Mouse (Mus musculus) kidney, embryonic 16.5 days (tissue): ENCODE results near the gene Pbx1. TPM values are rescaled to one million over a fixed set of nuclear protein-coding genes. Genes with fewer than 3 reads are reported as not detected.

Experiments
- ATAC-seq: fragments of 200-750 bp; cut with Nextera tagmentation; 2 replicates; pipeline ENCODE4 v1.8.0; 2017; ENCODE audit warnings: moderate TSS enrichment; ENCODE audit not compliant: low FRiP score, low TSS enrichment
- H3K27ac ChIP-seq: fragments of 300-500 bp; sonication (generic); 2 replicates; pipeline ENCODE4 v1.5.1; 2014; ENCODE audit warnings: low read length
- H3K27me3 ChIP-seq: fragments of 300-500 bp; sonication (generic); 2 replicates; pipeline ENCODE4 v1.6.1; 2014; ENCODE audit warnings: low read length, control low read depth, mixed read lengths; ENCODE audit not compliant: insufficient read depth
- H3K36me3 ChIP-seq: fragments of 300-500 bp; sonication (generic); 2 replicates; pipeline ENCODE4 v1.6.1; 2014; ENCODE audit warnings: low read length, control low read depth, mixed read lengths; ENCODE audit not compliant: insufficient read depth
- H3K4me1 ChIP-seq: fragments of 300-500 bp; sonication (generic); 2 replicates; pipeline ENCODE4 v1.6.1; 2014; ENCODE audit warnings: low read length, control low read depth, mixed read lengths; ENCODE audit not compliant: insufficient read depth
- H3K4me2 ChIP-seq: fragments of 300-500 bp; sonication (generic); replicated peaks from 2 replicates; pipeline ENCODE4 v1.6.1; 2014; ENCODE audit warnings: low read depth, low read length
- H3K4me3 ChIP-seq: fragments of 300-500 bp; sonication (generic); 2 replicates; pipeline ENCODE4 v1.5.1; 2014; ENCODE audit warnings: mild to moderate bottlenecking, low read length
- H3K9ac ChIP-seq: fragments of 300-500 bp; sonication (generic); replicated peaks from 2 replicates; pipeline ENCODE4 v1.6.1; 2014; ENCODE audit warnings: low read length
- H3K9me3 ChIP-seq: fragments of 300-500 bp; sonication (generic); 2 replicates; pipeline ENCODE4 v1.6.1; 2016; ENCODE audit warnings: low read length, control low read depth
- WGBS: fragments of 180-500 bp; shearing (Covaris S2); extraction: QIAGEN DNeasy Blood & Tissue Kit; methylation state at CpG from one replicate; pipeline ENCODE4 v1.1.7; 2014; 5-methylcytosine and 5-hydroxymethylcytosine counted together
- polyA plus RNA-seq: library from polyadenylated mRNA; unstranded; fragments of >200 nt; fragmentation: Nextera tagmentation; extraction: Ambion mirVana; gene quantifications from 2 replicates; pipeline ENCODE4 v1.2.1, GENCODE M21; 2015

The Pbx1 gene
- polyA plus RNA-seq, 1 experiment from 2014 or later, result 67.3 TPM

- Histone ChIP-seq H3K4me1 (peaks cover 69% of the 10 kb centered on the region), H3K27ac (peak overlapping the region; percentile 52), H3K9ac (no peak overlapping the region), H3K4me3 (no peak overlapping the region), H3K9me3 (no peaks in the 10 kb centered on the region), H3K36me3 (no peaks in the 10 kb centered on the region), H3K4me2 (no peak overlapping the region), H3K27me3 (no peaks in the 10 kb centered on the region)
- no peak for ATAC-seq
- 21% methylated on average over 1 of the region's 1 CpGs for WGBS
These were observed 201.2 kb downstream of the Pbx1 start for GRCm38 (mm10) chr1:168230858-168231257.

GRCm38 (mm10) chr1:168230134-168230533, 201.9 kb downstream of the Pbx1 start:
- Histone ChIP-seq H3K27ac (peak overlapping the region; percentile 47), H3K4me1 (peaks cover 76% of the 10 kb centered on the region)

GRCm38 (mm10) chr1:168228756-168229526, 203.1 kb downstream of the Pbx1 start:
- Histone ChIP-seq H3K4me2 (no peak overlapping the region), H3K9me3 (no peaks in the 10 kb centered on the region), H3K27me3 (no peaks in the 10 kb centered on the region), H3K4me3 (no peak overlapping the region), H3K9ac (no peak overlapping the region), H3K36me3 (no peaks in the 10 kb centered on the region), H3K27ac (no peak overlapping the region; the same call in 1 of the 2 replicates), H3K4me1 (peaks cover 83% of the 10 kb centered on the region)
- 47% methylated on average over 6 of the region's 6 CpGs for WGBS
- no peak for ATAC-seq

More at GRCm38 (mm10) chr1:168230134-168230533, 201.9 kb downstream of the Pbx1 start:
- ATAC-seq, result peak; percentile 60; the same call in 1 of the 2 replicates
- Histone ChIP-seq H3K9ac (no peak overlapping the region), H3K4me3 (no peak overlapping the region), H3K36me3 (no peaks in the 10 kb centered on the region), H3K27me3 (no peaks in the 10 kb centered on the region), H3K9me3 (no peaks in the 10 kb centered on the region), H3K4me2 (no peak overlapping the region)
- WGBS, result 18% methylated on average over 4 of the region's 4 CpGs

GRCm38 (mm10) chr1:168226150-168226549, 205.9 kb downstream of the Pbx1 start:
- WGBS, result 48% methylated on average over 6 of the region's 6 CpGs
- H3K4me2 ChIP-seq, result no peak overlapping the region
- no peaks in the 10 kb centered on the region for H3K9me3 ChIP-seq
- no peak overlapping the region for H3K4me3 ChIP-seq
- H3K4me1 ChIP-seq, result peaks cover 81% of the 10 kb centered on the region
- H3K36me3 ChIP-seq, result no peaks in the 10 kb centered on the region
- no peak overlapping the region for H3K27ac ChIP-seq
- no peak for ATAC-seq
- H3K9ac ChIP-seq, result no peak overlapping the region
- H3K27me3 ChIP-seq, result no peaks in the 10 kb centered on the region

GRCm38 (mm10) chr1:168225595-168226127, 206.4 kb downstream of the Pbx1 start:
- Histone ChIP-seq H3K9ac (no peak overlapping the region), H3K4me3 (no peak overlapping the region), H3K4me1 (peaks cover 80% of the 10 kb centered on the region), H3K36me3 (no peaks in the 10 kb centered on the region), H3K27ac (no peak overlapping the region), H3K4me2 (no peak overlapping the region), H3K9me3 (no peaks in the 10 kb centered on the region), H3K27me3 (no peaks in the 10 kb centered on the region)
- no peak for ATAC-seq
- 81% methylated on average over 7 of the region's 7 CpGs for WGBS

GRCm38 (mm10) chr1:168224218-168224617, 207.9 kb downstream of the Pbx1 start:
- Histone ChIP-seq H3K9ac (no peak overlapping the region), H3K4me2 (no peak overlapping the region), H3K36me3 (no peaks in the 10 kb centered on the region), H3K9me3 (no peaks in the 10 kb centered on the region), H3K4me1 (peaks cover 76% of the 10 kb centered on the region), H3K4me3 (no peak overlapping the region), H3K27ac (no peak overlapping the region), H3K27me3 (no peaks in the 10 kb centered on the region)
- no peak for ATAC-seq
- WGBS, result 49% methylated on average over 5 of the region's 5 CpGs

- no peak overlapping the region for H3K9ac ChIP-seq
- ATAC-seq, result no peak
- 89% methylated on average over 7 of the region's 7 CpGs for WGBS
These were observed 209.3 kb downstream of the Pbx1 start for GRCm38 (mm10) chr1:168222794-168223193.

GRCm38 (mm10) chr1:168221071-168221521, 211.0 kb downstream of the Pbx1 start:
- ATAC-seq, result no peak
- Histone ChIP-seq H3K9me3 (no peaks in the 10 kb centered on the region), H3K27me3 (no peaks in the 10 kb centered on the region), H3K36me3 (no peaks in the 10 kb centered on the region), H3K4me1 (peaks cover 58% of the 10 kb centered on the region), H3K9ac (no peak overlapping the region), H3K4me2 (no peak overlapping the region), H3K4me3 (no peak overlapping the region), H3K27ac (0 out of 2 replicates have a peak overlapping the region, but pooled peaks have one; percentile 23)
- WGBS, result 68% methylated on average over 14 of the region's 14 CpGs

More at GRCm38 (mm10) chr1:168222794-168223193, 209.3 kb downstream of the Pbx1 start:
- no peak overlapping the region for H3K27ac ChIP-seq
- H3K4me1 ChIP-seq, result peaks cover 68% of the 10 kb centered on the region
- H3K4me3 ChIP-seq, result no peak overlapping the region
- no peaks in the 10 kb centered on the region for H3K9me3 ChIP-seq
- no peaks in the 10 kb centered on the region for H3K36me3 ChIP-seq
- H3K4me2 ChIP-seq, result no peak overlapping the region
- no peaks in the 10 kb centered on the region for H3K27me3 ChIP-seq

- Histone ChIP-seq H3K4me3 (no peak overlapping the region), H3K9me3 (no peaks in the 10 kb centered on the region), H3K27me3 (no peaks in the 10 kb centered on the region), H3K9ac (no peak overlapping the region), H3K4me1 (peaks cover 49% of the 10 kb centered on the region), H3K27ac (no peak overlapping the region; the same call in 1 of the 2 replicates), H3K36me3 (no peaks in the 10 kb centered on the region), H3K4me2 (no peak overlapping the region)
- no peak for ATAC-seq
- WGBS, result 64% methylated on average over 17 of the region's 17 CpGs
These were observed 215.9 kb downstream of the Pbx1 start for GRCm38 (mm10) chr1:168215896-168216747.
